ENCODE assay signal across 8 mouse cellular contexts in the genomic region with DNA sequence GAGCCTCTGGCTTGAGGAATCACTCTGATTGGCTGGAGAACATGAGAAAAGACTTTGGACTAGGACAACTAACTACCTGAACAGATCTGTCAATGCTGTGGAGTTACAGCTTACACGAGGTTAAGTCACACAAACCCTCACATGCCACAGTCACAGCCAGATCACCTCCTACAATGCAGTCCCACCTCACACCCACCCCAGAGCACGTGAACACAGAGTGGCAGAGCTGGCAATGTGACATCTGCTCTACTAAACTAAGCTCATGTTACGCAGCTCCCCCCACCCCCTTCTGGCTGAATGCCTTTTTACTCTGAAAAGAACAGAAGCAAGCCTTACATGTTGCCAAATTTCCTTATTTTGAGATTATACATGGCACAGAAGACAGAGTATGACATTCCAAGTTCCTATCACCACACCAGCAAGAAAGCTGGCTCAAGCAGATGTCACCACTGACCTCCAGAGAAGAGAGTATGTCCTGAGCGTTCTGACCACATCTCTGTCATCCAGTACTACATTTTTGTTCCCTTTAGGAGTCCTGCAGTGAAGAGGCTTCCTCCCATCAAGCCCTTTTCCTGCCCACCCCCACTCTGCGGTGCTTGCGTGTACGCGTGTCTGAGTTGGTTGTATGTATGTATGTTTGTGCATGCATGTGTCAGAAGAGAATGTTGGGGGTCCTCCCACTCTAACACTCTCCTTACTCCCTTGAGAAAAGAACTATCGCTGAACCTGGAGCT. TPM values are rescaled to one million over a fixed set of nuclear protein-coding genes. Genes with fewer than 3 reads are reported as not detected.
DNase-seq lines count a peak whose midpoint lies in the region; ATAC-seq and TF ChIP-seq lines count a peak whose summit lies in the region.

No protein-coding gene starts in this region.

- TF ChIP-seq CTCF in gastrocnemius, adult 2 months (IDR thresholded peaks at IDR 0.05) = no peak

- no peak overlapping the region for H3K9ac ChIP-seq in embryonic facial prominence, embryonic 12.5 days
- H3K9ac ChIP-seq in heart, embryonic 14.5 days (ENCODE audit: low read length) = no peak overlapping the region; the same call in 1 of the 2 replicates
- H3K9ac ChIP-seq in liver, embryonic 15.5 days = no peak overlapping the region
- H3K9ac ChIP-seq in stomach, embryonic 16.5 days (ENCODE audit: low read length) = no peak overlapping the region

- no peak overlapping the region for H3K4me3 ChIP-seq in gastrocnemius, adult 2 months
- no peak overlapping the region for H3K4me3 ChIP-seq in embryonic facial prominence, embryonic 12.5 days
- H3K4me3 ChIP-seq in heart, embryonic 14.5 days (ENCODE audit: control insufficient read depth in 1 of 2, insufficient read depth in 1 of 2, low read depth in 1 of 2, low read length in 2 of 2) = no peak overlapping the region
- H3K4me3 ChIP-seq in liver, embryonic 15.5 days (replicated peaks) = no peak overlapping the region
- H3K4me3 ChIP-seq in stomach, embryonic 16.5 days (replicated peaks; ENCODE audit: low read length) = no peak overlapping the region

- H3K27me3 ChIP-seq in embryonic facial prominence, embryonic 12.5 days = no peaks in the 10 kb centered on the region
- no peaks in the 10 kb centered on the region for H3K27me3 ChIP-seq in heart, embryonic 14.5 days (ENCODE audit: control insufficient read depth, insufficient read depth, low read length)
- H3K27me3 ChIP-seq in liver, embryonic 15.5 days = no peaks in the 10 kb centered on the region
- no peaks in the 10 kb centered on the region for H3K27me3 ChIP-seq in stomach, embryonic 16.5 days (ENCODE audit: control insufficient read depth, insufficient read depth, low read length)

- H3K36me3 ChIP-seq in embryonic facial prominence, embryonic 12.5 days = no peaks in the 10 kb centered on the region
- no peaks in the 10 kb centered on the region for H3K36me3 ChIP-seq in heart, embryonic 14.5 days (ENCODE audit: control insufficient read depth, insufficient read depth, low read length)
- H3K36me3 ChIP-seq in liver, embryonic 15.5 days (replicated peaks) = no peaks in the 10 kb centered on the region
- H3K36me3 ChIP-seq in stomach, embryonic 16.5 days (ENCODE audit: control insufficient read depth, insufficient read depth, low read length) = no peaks in the 10 kb centered on the region

- WGBS in embryonic facial prominence, embryonic 12.5 days = 64% methylated on average over 9 of the region's 9 CpGs
- WGBS in heart, embryonic 14.5 days = 44% methylated on average over 9 of the region's 9 CpGs
- 42% methylated on average over 9 of the region's 9 CpGs for WGBS in liver, embryonic 15.5 days (ENCODE audit: insufficient replicate concordance)
- 62% methylated on average over 9 of the region's 9 CpGs for WGBS in stomach, embryonic 16.5 days

- DNase-seq in gastrocnemius, adult 2 months = peak; percentile 29
- DNase-seq in gastrocnemius, postnatal 25 days = no peak
- DNase-seq in layer of hippocampus, adult 11-12 months (ENCODE audit: low spot score) = peak; percentile 79

- peak overlapping the region; percentile 54 for H3K27ac ChIP-seq in gastrocnemius, adult 2 months
- H3K27ac ChIP-seq in embryonic facial prominence, embryonic 12.5 days = 0 out of 2 replicates have a peak overlapping the region, but pooled peaks have one; percentile 36
- H3K27ac ChIP-seq in heart, embryonic 14.5 days (replicated peaks in 1 of 2; ENCODE audit: control insufficient read depth in 1 of 2, insufficient read depth in 1 of 2, low read depth in 2 of 2, low read length in 2 of 2) = peak overlapping the region; percentile 18 to 53
- H3K27ac ChIP-seq in liver, embryonic 15.5 days (replicated peaks) = peak overlapping the region; percentile 2
- no peak overlapping the region for H3K27ac ChIP-seq in stomach, embryonic 16.5 days (ENCODE audit: low read length)

- H3K4me2 ChIP-seq in embryonic facial prominence, embryonic 12.5 days (replicated peaks) = no peak overlapping the region
- H3K4me2 ChIP-seq in heart, embryonic 14.5 days (ENCODE audit: low read length) = peak overlapping the region; percentile 11
- peak overlapping the region; percentile 17; the same call in 1 of the 2 replicates for H3K4me2 ChIP-seq in liver, embryonic 15.5 days
- H3K4me2 ChIP-seq in stomach, embryonic 16.5 days (ENCODE audit: low read depth, low read length) = no peak overlapping the region

- peaks cover 14% of the 10 kb centered on the region for H3K4me1 ChIP-seq in embryonic facial prominence, embryonic 12.5 days
- peaks cover 23 to 31% of the 10 kb centered on the region in 2 experiments for H3K4me1 ChIP-seq in heart, embryonic 14.5 days (ENCODE audit: control insufficient read depth in 2 of 2, insufficient read depth in 2 of 2, low read length in 2 of 2)
- H3K4me1 ChIP-seq in liver, embryonic 15.5 days (replicated peaks) = peaks cover 52% of the 10 kb centered on the region
- H3K4me1 ChIP-seq in stomach, embryonic 16.5 days (ENCODE audit: control insufficient read depth, insufficient read depth, low read length) = peaks cover 12% of the 10 kb centered on the region

- H3K9me3 ChIP-seq in embryonic facial prominence, embryonic 12.5 days = no peaks in the 10 kb centered on the region
- no peaks in the 10 kb centered on the region for H3K9me3 ChIP-seq in heart, embryonic 14.5 days (ENCODE audit: control insufficient read depth, low read length)
- H3K9me3 ChIP-seq in liver, embryonic 15.5 days (replicated peaks) = no peaks in the 10 kb centered on the region
- H3K9me3 ChIP-seq in stomach, embryonic 16.5 days (replicated peaks; ENCODE audit: control insufficient read depth, low read length) = no peaks in the 10 kb centered on the region

- intact Hi-C loops in gastrocnemius, adult 2 months (cut with DNase I) = no loop called here

- ATAC-seq in embryonic facial prominence, embryonic 12.5 days (ENCODE audit: insufficient number of reproducible peaks, insufficient read depth, low FRiP score, low TSS enrichment) = no peak
- ATAC-seq in heart, embryonic 14.5 days (ENCODE audit: insufficient number of reproducible peaks, insufficient read depth, low FRiP score, low read depth) = peak; percentile 80
- ATAC-seq in liver, embryonic 15.5 days (ENCODE audit: insufficient read depth) = no peak
- peak; percentile 68 for ATAC-seq in stomach, embryonic 16.5 days (ENCODE audit: insufficient read depth, low FRiP score)
- ATAC-seq in activated CD4-positive, CD25-positive, alpha-beta regulatory T cell, adult 4 months = no peak

RNA-seq across cellular contexts. Expression of a gene that starts 9.4 kb away (rescaled TPM):
- total RNA-seq in gastrocnemius, adult 2 months (2021) = 1 to 10 TPM; 5.8 to 9.6 TPM
- total RNA-seq in gastrocnemius, postnatal 25 days (2021) = 1 to 10 TPM; 6.5 to 8.0 TPM
- polyA plus RNA-seq in embryonic facial prominence, embryonic 12.5 days (2016; fragmentation: Nextera tagmentation; extraction: Ambion mirVana) = 9.2 and 10.0 TPM in 2 replicates
- 11.0 and 13.0 TPM in 2 replicates for polyA plus RNA-seq in heart, embryonic 14.5 days (2014; fragmentation: Nextera tagmentation; extraction: Ambion mirVana)
- 3.5 and 6.6 TPM in 2 replicates for polyA plus RNA-seq in liver, embryonic 15.5 days (2015; fragmentation: Nextera tagmentation; extraction: Ambion mirVana)
- polyA plus RNA-seq in stomach, embryonic 16.5 days (2015; fragmentation: Nextera tagmentation; extraction: Ambion mirVana) = 6.2 and 9.6 TPM in 2 replicates
- polyA plus RNA-seq in activated CD4-positive, CD25-positive, alpha-beta regulatory T cell, adult 4 months (2017; shearing (Covaris generic)) = 10 to 100 TPM in 1 of 2 experiments, 1 to 10 TPM in 1; 9.3 to 12.0 TPM

Comparison
In these comparisons a context has a peak if more than half of its experiments do, and no peak if none do; other contexts are left out.
1. ATAC-seq: peak in heart, embryonic 14.5 days (single experiment) and stomach, embryonic 16.5 days (single experiment); none in embryonic facial prominence, embryonic 12.5 days (single experiment), liver, embryonic 15.5 days (single experiment) and activated CD4-positive, CD25-positive, alpha-beta regulatory T cell, adult 4 months (single experiment).
2. H3K4me2 ChIP-seq: peak in heart, embryonic 14.5 days (single experiment) and liver, embryonic 15.5 days (single experiment); none in embryonic facial prominence, embryonic 12.5 days (single experiment) and stomach, embryonic 16.5 days (single experiment).